Mouse (Mus musculus) MEL (cell line): ENCODE data around the gene Usp18. TPM values are rescaled to one million over a fixed set of nuclear protein-coding genes. Genes with fewer than 3 reads are reported as not detected.

Source experiments
- DNase-seq: peaks from one replicate; pipeline ENCODE4 v3.0.0; 2011; ENCODE audit warnings: low read depth, low spot score
- H3K27ac ChIP-seq: 2 replicates; pipeline ENCODE4 v1.5.1; 2012; ENCODE audit warnings: low read depth, mild to moderate bottlenecking, control low read depth, low read length, moderate library complexity; ENCODE audit not compliant: control insufficient read depth
- H3K27me3 ChIP-seq, 2 experiments: fragments of 150-350 bp in 1 of 2; sonication (generic) in 1 of 2; 2 replicates each; pipeline ENCODE4 v1.6.1; 2012; ENCODE audit warnings: low read length in 2 of 2, mild to moderate bottlenecking in 2 of 2, improper control_type of control experiment in 1 of 2, moderate library complexity in 1 of 2; ENCODE audit not compliant: insufficient read depth in 2 of 2, control insufficient read depth in 1 of 2
- H3K36me3 ChIP-seq, 2 experiments: 2 replicates each; pipeline ENCODE4 v1.6.1; 2012 to 2014; ENCODE audit warnings: low read length in 2 of 2, improper control_type of control experiment in 1 of 2, inconsistent platforms in 1 of 2, mild to moderate bottlenecking in 1 of 2; ENCODE audit not compliant: insufficient read depth in 2 of 2, control insufficient read depth in 1 of 2
- H3K4me1 ChIP-seq, 2 experiments: fragments of 150-350 bp in 1 of 2; sonication (generic) in 1 of 2; 2 replicates each; pipeline ENCODE4 v1.6.1; 2012; ENCODE audit warnings: low read length in 2 of 2, improper control_type of control experiment in 1 of 2, mild to moderate bottlenecking in 1 of 2; ENCODE audit not compliant: insufficient read depth in 2 of 2, control insufficient read depth in 1 of 2
- H3K4me3 ChIP-seq, 2 experiments: fragments of 150-350 bp in 1 of 2; sonication (generic) in 1 of 2; 2 replicates each; pipeline ENCODE4 v1.5.1; 2012; ENCODE audit warnings: low read depth in 2 of 2, low read length in 2 of 2, mild to moderate bottlenecking in 2 of 2, moderate library complexity in 2 of 2, control low read depth in 1 of 2, improper control_type of control experiment in 1 of 2; ENCODE audit not compliant: control insufficient read depth in 1 of 2, insufficient read depth in 1 of 2
- H3K79me2 ChIP-seq: 2 replicates; pipeline ENCODE4 v1.6.1; 2012; ENCODE audit warnings: mild to moderate bottlenecking, low read length, moderate library complexity; ENCODE audit not compliant: control insufficient read depth, poor library complexity, insufficient read depth
- H3K9ac ChIP-seq: 2 replicates; pipeline ENCODE4 v1.6.1; 2012; ENCODE audit warnings: low read depth, mild to moderate bottlenecking, control low read depth, low read length, moderate library complexity; ENCODE audit not compliant: control insufficient read depth, poor library complexity, severe bottlenecking
- H3K9me3 ChIP-seq: fragments of 150-350 bp; sonication (generic); replicated peaks from 2 replicates; pipeline ENCODE4 v1.6.1; 2012; ENCODE audit warnings: mild to moderate bottlenecking, low read length, improper control_type of control experiment, moderate library complexity; ENCODE audit not compliant: insufficient read depth
- BHLHE40 ChIP-seq: IDR thresholded peaks from 2 replicates; pipeline ENCODE4 v1.6.1; 2012; ENCODE audit warnings: low read depth, mild to moderate bottlenecking, inconsistent platforms, low read length, improper control_type of control experiment, borderline replicate concordance
- CHD1 ChIP-seq: IDR thresholded peaks from 2 replicates; pipeline ENCODE4 v1.6.1; 2012; ENCODE audit warnings: low read depth, mild to moderate bottlenecking, inconsistent platforms, low read length, improper control_type of control experiment
- CHD2 ChIP-seq: IDR thresholded peaks from 2 replicates; pipeline ENCODE4 v1.6.1; 2011; ENCODE audit warnings: low read length, improper control_type of control experiment
- CTCF ChIP-seq, 3 experiments: IDR thresholded peaks in 2 of 3; conservative IDR thresholded peaks in 1 of 3; 2 replicates each; pipeline ENCODE4 v1.5.1; 2011 to 2012; ENCODE audit warnings: low read length in 3 of 3, low read depth in 2 of 3, mild to moderate bottlenecking in 2 of 3, improper control_type of control experiment in 1 of 3, inconsistent platforms in 1 of 3, mixed read lengths in 1 of 3, moderate library complexity in 1 of 3; ENCODE audit not compliant: control insufficient read depth in 1 of 3, insufficient read depth in 1 of 3, poor library complexity in 1 of 3, severe bottlenecking in 1 of 3
- E2F4 ChIP-seq: IDR thresholded peaks from 2 replicates; pipeline ENCODE4 v1.6.1; 2011; ENCODE audit warnings: low read depth, low read length, improper control_type of control experiment, borderline replicate concordance
- ELF1 ChIP-seq: IDR thresholded peaks from 2 replicates; pipeline ENCODE4 v1.6.1; 2014; ENCODE audit warnings: low read depth, mild to moderate bottlenecking, inconsistent platforms, low read length, improper control_type of control experiment, moderate library complexity
- GABPA ChIP-seq: IDR thresholded peaks from 2 replicates; pipeline ENCODE4 v1.6.1; 2012; ENCODE audit warnings: low read depth, mild to moderate bottlenecking, inconsistent platforms, low read length, improper control_type of control experiment, moderate library complexity
- GATA1 ChIP-seq: IDR thresholded peaks from 2 replicates; pipeline ENCODE4 v1.6.1; 2011; ENCODE audit warnings: low read depth, low read length, improper control_type of control experiment
- KAT2A ChIP-seq: conservative IDR thresholded peaks from 2 replicates; pipeline ENCODE4 v1.6.1; 2012; ENCODE audit warnings: low read depth, low read length, improper control_type of control experiment, inconsistent platforms
- MAFK ChIP-seq: IDR thresholded peaks from 2 replicates; pipeline ENCODE4 v1.6.1; 2011; ENCODE audit warnings: low read depth, mild to moderate bottlenecking, low read length, improper control_type of control experiment, borderline replicate concordance
- MAX ChIP-seq: IDR thresholded peaks from 2 replicates; pipeline ENCODE4 v1.6.1; 2011; ENCODE audit warnings: low read length, improper control_type of control experiment
- MEF2A ChIP-seq: IDR thresholded peaks from 2 replicates; pipeline ENCODE4 v1.6.1; 2014; ENCODE audit warnings: low read depth, mild to moderate bottlenecking, inconsistent platforms, low read length, improper control_type of control experiment; ENCODE audit not compliant: poor library complexity, insufficient replicate concordance, severe bottlenecking; ENCODE audit errors: extremely low read depth
- MXI1 ChIP-seq: IDR thresholded peaks from 2 replicates; pipeline ENCODE4 v1.6.1; 2011; ENCODE audit warnings: mild to moderate bottlenecking, low read depth, low read length, improper control_type of control experiment
- MYC ChIP-seq: IDR thresholded peaks from 2 replicates; pipeline ENCODE4 v1.6.1; 2011; ENCODE audit warnings: low read depth, mild to moderate bottlenecking, low read length, improper control_type of control experiment, moderate library complexity
- NRF1 ChIP-seq: IDR thresholded peaks from 2 replicates; pipeline ENCODE4 v1.6.1; 2014; ENCODE audit warnings: low read depth, mild to moderate bottlenecking, inconsistent platforms, low read length, improper control_type of control experiment, moderate library complexity; ENCODE audit not compliant: poor library complexity, insufficient read depth, severe bottlenecking
- POLR2A ChIP-seq, 2 experiments: IDR thresholded peaks; 2 replicates each; pipeline ENCODE4 v1.6.1; 2011 to 2012; ENCODE audit warnings: low read length in 2 of 2, mild to moderate bottlenecking in 2 of 2, control low read depth in 1 of 2, improper control_type of control experiment in 1 of 2, low read depth in 1 of 2, moderate library complexity in 1 of 2; ENCODE audit not compliant: control insufficient read depth in 1 of 2, insufficient read depth in 1 of 2, poor library complexity in 1 of 2
- RCOR1 ChIP-seq: IDR thresholded peaks from 2 replicates; pipeline ENCODE4 v1.6.1; 2012; ENCODE audit warnings: low read depth, mild to moderate bottlenecking, inconsistent platforms, low read length, improper control_type of control experiment
- SIN3A ChIP-seq: IDR thresholded peaks from 2 replicates; pipeline ENCODE4 v1.6.1; 2012; ENCODE audit warnings: low read length, improper control_type of control experiment, inconsistent platforms
- SMC3 ChIP-seq: IDR thresholded peaks from 2 replicates; pipeline ENCODE4 v1.6.1; 2011; ENCODE audit warnings: low read depth, low read length, improper control_type of control experiment
- TBP ChIP-seq: IDR thresholded peaks from 2 replicates; pipeline ENCODE4 v1.8.0; 2011; ENCODE audit warnings: low read depth, low read length, improper control_type of control experiment
- TCF12 ChIP-seq: IDR thresholded peaks from 2 replicates; pipeline ENCODE4 v1.6.1; 2014; ENCODE audit warnings: low read depth, mild to moderate bottlenecking, inconsistent platforms, low read length, improper control_type of control experiment, moderate library complexity
- USF2 ChIP-seq, 2 experiments: IDR thresholded peaks; 2 replicates each; pipeline ENCODE4 v1.6.1; 2011 to 2012; ENCODE audit warnings: improper control_type of control experiment in 2 of 2, low read length in 2 of 2, borderline replicate concordance in 1 of 2, inconsistent platforms in 1 of 2, low read depth in 1 of 2, mild to moderate bottlenecking in 1 of 2; ENCODE audit not compliant: insufficient read depth in 1 of 2
- ZC3H11A ChIP-seq: IDR thresholded peaks from 2 replicates; pipeline ENCODE4 v1.6.1; 2012; ENCODE audit warnings: low read depth, mild to moderate bottlenecking, inconsistent platforms, low read length, improper control_type of control experiment
- ZKSCAN1 ChIP-seq: IDR thresholded peaks from 2 replicates; pipeline ENCODE4 v1.6.1; 2012; ENCODE audit warnings: low read depth, mild to moderate bottlenecking, inconsistent platforms, low read length, improper control_type of control experiment, moderate library complexity
- ZNF384 ChIP-seq: IDR thresholded peaks from 2 replicates; pipeline ENCODE4 v1.6.1; 2012; ENCODE audit warnings: low read depth, mild to moderate bottlenecking, inconsistent platforms, low read length, improper control_type of control experiment
- polyA plus RNA-seq, 2 experiments: library from polyadenylated mRNA; stranded (reverse) in 1 of 2; unstranded in 1 of 2; fragments of >175 nt in 1 of 2; fragments of >200 nt in 1 of 2; gene quantifications; 2 replicates each; pipeline versions ENCODE4 v1.2.1 to v1.2.4; 2012; ENCODE audit warnings: low replicate concordance in 2 of 2, low read depth in 1 of 2; ENCODE audit not compliant: insufficient read length in 2 of 2, insufficient read depth in 1 of 2, missing spikeins in 1 of 2
- total RNA-seq: library from RNA; depleted of rRNA; stranded (reverse); fragments of 300-350 nt; gene quantifications from 2 replicates; pipeline ENCODE4 v1.2.3, GENCODE M21; 2012

Gene Usp18
- total and polyA plus RNA-seq, 3 experiments: 0.71 to 0.85 TPM; not detected in 1

DNA sequence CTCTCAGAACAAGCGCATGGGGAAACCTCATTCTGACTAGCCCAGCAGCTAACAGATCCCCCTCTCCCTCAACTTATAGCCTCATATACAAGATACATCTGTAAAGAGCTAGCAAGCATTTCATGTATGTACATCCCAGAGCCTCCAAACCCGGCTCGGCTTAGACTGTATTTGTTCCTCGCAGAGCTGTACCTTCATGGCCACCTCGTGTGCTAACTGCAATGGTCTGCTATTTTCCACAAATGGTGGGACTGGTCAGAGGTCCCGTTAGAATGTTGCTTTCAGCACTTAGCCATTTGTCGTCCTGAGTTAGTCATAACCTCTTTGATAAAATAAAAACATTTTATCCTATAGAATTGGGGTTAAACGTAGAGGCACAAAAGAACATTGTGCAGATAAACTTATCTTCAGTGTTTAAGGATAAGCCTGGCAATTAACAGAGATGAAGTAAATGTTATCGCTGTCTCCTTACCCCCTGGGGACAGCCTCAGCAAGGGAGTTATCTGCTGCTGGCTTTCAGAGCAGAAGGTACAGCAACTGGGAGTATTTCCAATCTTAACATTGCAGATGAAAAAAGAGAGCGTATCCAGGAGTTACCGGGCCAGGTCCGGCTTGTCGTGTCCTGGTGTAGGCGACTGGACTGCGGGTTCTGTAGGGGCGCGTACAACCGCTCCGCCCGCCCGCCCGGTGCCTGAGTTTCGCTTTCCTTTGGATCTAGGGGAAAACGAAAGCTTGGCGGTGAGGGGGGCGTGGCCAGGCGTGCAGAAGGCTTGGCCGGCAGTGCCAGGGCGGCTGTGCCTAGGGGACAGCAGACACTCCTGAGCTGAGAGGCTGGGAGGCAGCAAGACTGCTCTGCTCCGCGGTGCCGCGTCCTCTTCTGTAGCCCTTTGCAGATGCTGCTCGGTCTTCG, at the start of gene Usp18 (continued):
- TF ChIP-seq TBP (0 out of 2 replicates have a peak, but pooled peaks have one; percentile 46), MAFK (no peak), MXI1 (peak; percentile 62), ZNF384 (no peak)

DNA sequence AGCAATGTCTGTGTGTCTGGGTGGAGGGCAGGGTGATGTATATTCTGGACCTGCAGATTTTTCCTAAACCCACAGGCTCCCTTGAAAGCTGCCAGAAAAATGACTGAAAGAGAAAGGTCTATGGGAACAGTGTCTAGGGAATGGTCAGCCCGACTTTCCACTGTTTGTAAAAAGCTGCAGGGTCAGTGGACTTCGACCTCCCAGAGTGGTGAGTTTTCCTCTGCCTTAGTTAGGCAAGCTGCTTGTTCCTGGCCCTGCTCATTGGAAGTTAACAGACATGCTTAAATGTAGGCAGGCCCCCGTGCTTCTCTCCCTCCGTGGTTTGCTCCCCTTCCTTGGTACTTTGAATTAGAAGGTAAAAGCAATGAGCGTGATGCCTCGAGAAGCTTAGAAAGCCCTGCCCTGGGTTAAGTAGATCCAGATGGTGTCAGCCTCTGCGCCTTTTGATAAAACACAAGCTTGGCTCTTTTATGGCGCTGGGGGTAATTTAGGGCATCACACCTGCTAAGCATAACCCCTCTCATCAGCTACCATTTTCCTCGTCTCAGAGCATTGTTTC, 47.8 kb upstream of the Usp18 start:
- Histone ChIP-seq H3K79me2 (no peaks in the 10 kb centered on the region), H3K36me3 (no peaks in the 10 kb centered on the region; a peak in 2 of 4 replicates), H3K4me3 (no peak overlapping the region), H3K27me3 (no peaks in the 10 kb centered on the region), H3K9me3 (no peaks in the 10 kb centered on the region), H3K27ac (no peak overlapping the region), H3K9ac (no peak overlapping the region), H3K4me1 (no peaks in the 10 kb centered on the region)
- no peak for DNase-seq
- no peak for TF ChIP-seq CTCF (IDR thresholded peaks at IDR 0.05 in 2 of 3, conservative IDR thresholded peaks at IDR 0.05 in 1 of 3; ENCODE audit: control insufficient read depth in 1 of 3, insufficient read depth in 1 of 3, low read depth in 2 of 3, low read length in 3 of 3, poor library complexity in 1 of 3, severe bottlenecking in 1 of 3)
- TF ChIP-seq CHD2: no peak
- TF ChIP-seq SIN3A: no peak
- TF ChIP-seq TCF12: no peak
- TF ChIP-seq E2F4: no peak
- no peak for TF ChIP-seq KAT2A
- TF ChIP-seq SMC3: no peak
- no peak for TF ChIP-seq CHD1
- TF ChIP-seq ZC3H11A: no peak
- no peak for TF ChIP-seq NRF1
- no peak for TF ChIP-seq MEF2A
- TF ChIP-seq GATA1: no peak
- no peak for TF ChIP-seq ZNF384

DNA sequence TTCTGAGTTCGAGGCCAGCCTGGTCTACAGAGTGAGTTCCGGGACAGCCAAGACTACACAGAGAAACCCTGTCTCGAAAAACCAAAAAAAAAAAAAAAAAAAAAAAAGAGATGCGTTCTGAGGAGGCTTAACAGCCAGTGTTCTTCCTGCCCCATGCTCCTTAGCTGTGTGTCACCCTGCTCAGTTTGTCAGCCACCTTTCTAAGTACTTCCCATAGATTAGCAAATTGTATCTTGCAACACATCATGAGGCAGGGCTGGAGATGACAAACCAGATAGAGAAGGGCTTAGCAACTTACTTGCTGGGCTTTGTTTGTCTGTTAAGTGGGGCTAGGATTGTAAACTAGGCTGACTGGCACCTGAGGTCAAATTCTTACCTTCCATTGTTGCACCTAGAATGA, 45.2 kb upstream of the Usp18 start:
- Histone ChIP-seq H3K27me3 (no peaks in the 10 kb centered on the region), H3K27ac (no peak overlapping the region)
- TF ChIP-seq BHLHE40: no peak
- no peak for TF ChIP-seq RCOR1
- TF ChIP-seq CHD2: no peak
- no peak for TF ChIP-seq TBP
- TF ChIP-seq SMC3: no peak
- TF ChIP-seq MYC: no peak
- no peak for TF ChIP-seq GATA1
- TF ChIP-seq MAX: no peak
- no peak for TF ChIP-seq USF2 (IDR thresholded peaks at IDR 0.05; ENCODE audit: borderline replicate concordance in 1 of 2, insufficient read depth in 1 of 2, low read depth in 1 of 2, low read length in 2 of 2)
- no peak for TF ChIP-seq ELF1
- TF ChIP-seq MAFK: no peak
- TF ChIP-seq GABPA: no peak
- TF ChIP-seq E2F4: no peak
- TF ChIP-seq ZKSCAN1: no peak
- TF ChIP-seq POLR2A (IDR thresholded peaks at IDR 0.05; ENCODE audit: control insufficient read depth in 1 of 2, insufficient read depth in 1 of 2, low read depth in 1 of 2, low read length in 2 of 2, poor library complexity in 1 of 2): no peak
- no peak for TF ChIP-seq ZC3H11A
- TF ChIP-seq, all 39 proteins: peak for 0
- DNase-seq: no peak
- Histone ChIP-seq H3K79me2 (no peaks in the 10 kb centered on the region), H3K4me1 (no peaks in the 10 kb centered on the region), H3K36me3 (no peaks in the 10 kb centered on the region; a peak in 1 of 4 replicates), H3K4me3 (no peak overlapping the region), H3K9ac (no peak overlapping the region), H3K9me3 (no peaks in the 10 kb centered on the region)
